Mouse (Mus musculus): ENCODE measurements around the gene Golga2.

DNA sequence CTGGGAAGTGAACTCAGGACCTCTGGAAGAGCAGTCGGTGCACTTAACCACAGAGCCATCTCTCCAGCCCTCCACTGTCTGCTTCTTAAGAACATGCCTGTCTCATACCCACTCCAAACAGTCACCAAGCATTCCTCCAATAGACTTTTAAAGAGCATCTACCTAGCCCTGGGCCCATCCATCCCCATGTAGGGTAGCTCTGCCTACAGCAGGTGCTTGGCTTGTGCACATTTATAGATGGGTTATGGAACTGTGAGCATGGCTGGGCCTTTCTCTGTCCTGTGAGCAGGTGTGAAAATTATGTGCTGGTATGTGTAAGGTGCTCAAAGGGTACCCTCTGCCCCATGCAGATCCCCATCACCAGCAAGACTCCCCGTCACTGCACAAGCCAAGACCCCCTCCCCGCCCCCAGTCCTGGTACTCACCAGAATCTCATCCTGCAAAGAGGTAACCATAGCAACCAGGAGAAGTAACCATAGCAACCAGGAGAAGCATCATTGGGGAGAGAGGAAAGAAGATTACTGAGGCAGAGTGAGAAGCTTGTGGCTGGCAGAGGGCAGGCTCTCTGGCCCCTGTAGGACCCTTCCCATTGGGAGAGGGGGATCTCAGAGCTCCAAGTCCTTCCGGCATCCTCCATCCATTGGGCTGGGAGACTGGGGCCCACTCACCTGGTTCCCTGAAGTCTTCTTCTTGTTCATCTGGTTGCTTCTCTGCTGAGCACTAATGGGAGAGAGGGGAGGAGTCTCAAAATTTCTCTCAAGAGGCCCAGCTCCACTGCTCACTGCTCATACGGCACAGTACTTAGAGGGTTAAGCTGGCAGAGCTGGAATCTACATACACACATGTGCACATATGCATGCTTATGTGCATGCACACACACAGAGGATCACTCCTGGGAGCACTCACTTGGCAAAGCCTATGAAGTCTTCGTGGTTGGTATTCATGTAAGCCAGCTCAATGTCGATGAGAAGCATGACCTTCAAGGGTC is 35.9 kb downstream of the Golga2 start:
- TF ChIP-seq CTCF (IDR thresholded peaks at IDR 0.05; ENCODE audit: control insufficient read depth, insufficient read depth, insufficient replicate concordance, low read depth, low read length) (no peak), POLR2A (IDR thresholded peaks at IDR 0.05; ENCODE audit: control insufficient read depth, low read depth, low read length) (no peak)
